Mouse (Mus musculus): ENCODE measurements at regions not wholly inside any gene's neighbourhood (a gene's known extent, or its start where the extent isn't known, plus 50 kb on each side); places are given as distances from the start of the nearest gene placed in this dataset.

- TF ChIP-seq EP300 (IDR thresholded peaks at IDR 0.05; ENCODE audit: low read depth) = no peak
- no peak for TF ChIP-seq CTCF (IDR thresholded peaks at IDR 0.05; ENCODE audit: low read depth)
These were observed 81.7 kb upstream of the Gm6993 start for GRCm38 (mm10) chr12:31158885-31159284.

Measured in liver, postnatal 0 days (tissue).